Mouse (Mus musculus) fat pad, adult 2 months (tissue): ENCODE results near the gene Rhebl1.
"Not testable (repeated sequence)": the region's sequence is repeated elsewhere in the genome, so short reads cannot be mapped to it uniquely, and the experiment has no call there.

Source experiments
- DNase-seq: peaks from one replicate; pipeline ENCODE4 v3.0.0-alpha.2; 2011; ENCODE audit warnings: low read depth, low spot score; ENCODE audit errors: extremely low read depth

The Rhebl1 gene

GRCm38 (mm10) chr15:98893940-98894745 lies at the start of gene Rhebl1:
Gene Rhebl1, minus strand, starts transcription at chr15:98894540.
- no peak for DNase-seq

- DNase-seq, result no peak
Measured at GRCm38 (mm10) chr15:98943133-98943532, 48.8 kb upstream of the Rhebl1 start.

- no peak for DNase-seq
Measured at GRCm38 (mm10) chr15:98942081-98942480, 47.7 kb upstream of the Rhebl1 start.

- DNase-seq, result no peak
Measured at GRCm38 (mm10) chr15:98941539-98941938, 47.2 kb upstream of the Rhebl1 start.

- no peak for DNase-seq
Measured at GRCm38 (mm10) chr15:98940816-98941215, 46.5 kb upstream of the Rhebl1 start.

GRCm38 (mm10) chr15:98934217-98934839 lies 40.0 kb upstream of the Rhebl1 start, which contains the start of gene Tuba1b:
Gene Tuba1b, minus strand, starts transcription at chr15:98934565.
- DNase-seq, result no peak

- DNase-seq, result no peak
Measured at GRCm38 (mm10) chr15:98933833-98934216, 39.5 kb upstream of the Rhebl1 start.

- DNase-seq, result not testable (repeated sequence)
Measured at GRCm38 (mm10) chr15:98933004-98933671, 38.8 kb upstream of the Rhebl1 start.

- no peak for DNase-seq
Measured at GRCm38 (mm10) chr15:98930998-98931397, 36.7 kb upstream of the Rhebl1 start.

GRCm38 (mm10) chr15:98930017-98930734 lies 35.8 kb upstream of the Rhebl1 start:
- no peak for DNase-seq

GRCm38 (mm10) chr15:98928598-98929240 lies 34.4 kb upstream of the Rhebl1 start:
- DNase-seq, result no peak

GRCm38 (mm10) chr15:98927566-98927965 lies 33.2 kb upstream of the Rhebl1 start:
- no peak for DNase-seq

GRCm38 (mm10) chr15:98924682-98925081 lies 30.3 kb upstream of the Rhebl1 start:
- DNase-seq, result no peak

- DNase-seq, result no peak
Measured at GRCm38 (mm10) chr15:98923031-98923537, 28.7 kb upstream of the Rhebl1 start.

- DNase-seq, result no peak
Measured at GRCm38 (mm10) chr15:98922581-98922980, 28.2 kb upstream of the Rhebl1 start.

GRCm38 (mm10) chr15:98921510-98921909 lies 27.2 kb upstream of the Rhebl1 start:
- no peak for DNase-seq

GRCm38 (mm10) chr15:98918499-98918895 lies 24.2 kb upstream of the Rhebl1 start:
- not testable (repeated sequence) for DNase-seq

- peak; percentile 96 for DNase-seq
Measured at GRCm38 (mm10) chr15:98917538-98918498, 23.5 kb upstream of the Rhebl1 start, which contains the start of gene Lmbr1l. Gene Lmbr1l, minus strand, starts transcription at chr15:98918231.

GRCm38 (mm10) chr15:98917091-98917490 lies 22.8 kb upstream of the Rhebl1 start:
- DNase-seq, result no peak
